Comparison of ENCODE assay signal across 34 mouse cellular contexts in the genomic region with DNA sequence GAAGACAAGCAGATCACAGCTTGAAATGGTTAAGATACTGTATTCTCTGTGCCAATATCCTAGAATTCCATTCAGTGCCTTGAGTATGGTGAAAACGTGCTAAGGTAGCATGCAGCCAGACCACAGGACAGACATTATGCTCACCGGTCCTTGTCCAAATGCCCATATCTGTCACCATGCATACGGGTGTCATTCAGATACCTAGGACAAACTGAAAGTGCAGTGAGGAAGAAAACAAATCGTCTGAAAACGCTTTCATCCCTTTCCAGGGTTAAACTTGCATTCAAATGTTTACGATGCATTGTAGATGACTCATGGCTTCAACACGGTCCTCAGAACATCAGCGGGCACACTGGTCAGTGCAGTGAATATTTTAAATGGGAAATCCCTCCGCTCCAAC.
"Had no signal": no experiment of that assay in that cellular context is flagged by ENCODE, and none has a peak within 500 bp of the region (broad histone marks: within the 10 kb centered on the region; RNA-seq: fewer than 3 reads in every experiment).

No protein-coding gene starts in this region.

- H3K9me3 ChIP-seq: heart, embryonic 12.5 days; heart, embryonic 13.5 days; heart, embryonic 15.5 days; hindbrain, embryonic 13.5 days; intestine, embryonic 15.5 days; kidney, embryonic 15.5 days had no signal

- H3K27me3 ChIP-seq: heart, embryonic 12.5 days; heart, embryonic 13.5 days; heart, embryonic 15.5 days; hindbrain, embryonic 12.5 days; hindbrain, embryonic 13.5 days; hindbrain, embryonic 15.5 days; intestine, embryonic 15.5 days; kidney, embryonic 15.5 days had no signal

- H3K4me1 ChIP-seq: heart, embryonic 12.5 days; heart, embryonic 13.5 days; heart, embryonic 15.5 days; hindbrain, embryonic 10.5 days; hindbrain, embryonic 12.5 days; hindbrain, embryonic 13.5 days; hindbrain, embryonic 15.5 days; intestine, embryonic 15.5 days; kidney, embryonic 15.5 days had no signal

- H3K27ac ChIP-seq: heart, embryonic 13.5 days; heart, embryonic 15.5 days; hindbrain, embryonic 10.5 days; hindbrain, embryonic 12.5 days; hindbrain, embryonic 13.5 days; hindbrain, embryonic 14.5 days; hindbrain, embryonic 15.5 days; hindbrain, postnatal 0 days; intestine, embryonic 15.5 days; kidney, embryonic 15.5 days; kidney, postnatal 0 days; layer of hippocampus, adult 2 months; left cerebral cortex, adult 2 months had no signal

- H3K4me2 ChIP-seq: heart, embryonic 12.5 days; heart, embryonic 13.5 days; heart, embryonic 15.5 days; hindbrain, embryonic 12.5 days; hindbrain, embryonic 13.5 days; hindbrain, embryonic 14.5 days; hindbrain, embryonic 15.5 days; intestine, embryonic 15.5 days; kidney, embryonic 15.5 days had no signal

- ATAC-seq: hindbrain, embryonic 16.5 days; hindbrain, postnatal 0 days; inflammation-experienced regulatory T-cells, adult 6 months; intestine, embryonic 15.5 days; intestine, embryonic 16.5 days; intestine, postnatal 0 days had no signal

- H3K4me3 ChIP-seq: heart, embryonic 12.5 days; heart, embryonic 13.5 days; heart, embryonic 15.5 days; hindbrain, embryonic 10.5 days; hindbrain, embryonic 12.5 days; hindbrain, embryonic 13.5 days; hindbrain, embryonic 15.5 days; intestine, embryonic 15.5 days; kidney, embryonic 15.5 days; layer of hippocampus, adult 2 months; left cerebral cortex, adult 2 months had no signal

- H3K9ac ChIP-seq: heart, embryonic 12.5 days; heart, embryonic 13.5 days; heart, embryonic 15.5 days; hindbrain, embryonic 12.5 days; hindbrain, embryonic 13.5 days; hindbrain, embryonic 14.5 days; hindbrain, embryonic 15.5 days; intestine, embryonic 15.5 days; kidney, embryonic 15.5 days had no signal

- DNase-seq: heart, postnatal 10 days; heart, postnatal 14 days; heart, postnatal 36 days; heart, postnatal 4 days; kidney, adult 11 months; kidney, adult 18-20 months; kidney, adult 2 months; kidney, adult 8-10 months; kidney, adult 9 months; kidney, postnatal 10 days; kidney, postnatal 14 days; kidney, postnatal 25 days; kidney, postnatal 36 days; kidney, postnatal 4 days; layer of hippocampus, adult 9-11 months; layer of hippocampus, postnatal 36 days had no signal

- H3K36me3 ChIP-seq: intestine, embryonic 15.5 days had no signal
